Mouse (Mus musculus): ENCODE data around the gene Cd180. TPM values are rescaled to one million over a fixed set of nuclear protein-coding genes. Genes with fewer than 3 reads are reported as not detected.

The Cd180 gene
- polyA plus RNA-seq, 1 experiment from 2014 or later: 0.61 TPM

DNA sequence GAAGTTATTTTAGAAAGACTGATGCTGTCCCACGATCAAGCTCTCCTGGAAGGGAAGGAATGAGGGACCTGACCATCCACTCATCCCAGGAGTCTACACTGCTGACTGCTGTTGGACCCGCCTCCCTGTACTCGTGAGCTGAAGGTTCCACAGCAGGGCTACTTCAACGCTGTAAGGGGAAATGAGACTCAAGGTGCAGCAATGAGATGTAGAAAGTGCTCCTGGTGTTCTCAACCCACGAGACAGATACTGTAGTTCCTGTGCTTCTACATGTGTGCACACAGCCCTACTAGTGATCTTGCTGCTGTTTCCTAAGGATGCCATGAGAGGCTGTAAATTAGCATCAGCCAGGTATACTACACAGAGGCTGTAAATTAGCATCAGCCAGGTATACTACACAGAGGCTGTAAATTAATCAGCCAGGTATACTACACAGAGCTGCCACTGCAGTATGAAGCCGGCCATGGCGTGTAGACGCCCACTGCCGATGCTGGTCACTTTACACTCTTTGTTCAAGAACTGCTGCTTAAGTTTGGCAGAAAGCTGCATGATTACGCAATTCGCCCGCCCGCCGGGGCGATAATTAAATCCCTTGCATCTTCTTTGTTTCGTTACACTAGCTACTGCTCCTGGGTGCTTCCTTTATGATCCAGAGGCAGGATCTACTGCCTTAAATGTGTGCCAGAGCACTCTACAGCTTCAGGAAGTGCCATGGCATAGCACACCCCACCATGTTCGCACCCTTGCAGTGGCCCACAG lies 53.6 kb downstream of the Cd180 start:
- ATAC-seq (ENCODE audit: borderline replicate concordance, extremely low read depth, low FRiP score, low TSS enrichment): no peak
- H3K36me3 ChIP-seq: peaks cover 39% of the 10 kb centered on the region
- no peaks in the 10 kb centered on the region for H3K27me3 ChIP-seq
- no peaks in the 10 kb centered on the region for H3K9me3 ChIP-seq
- 75% methylated on average over 17 of the region's 17 CpGs for WGBS
- no peak overlapping the region for H3K9ac ChIP-seq
- H3K4me3 ChIP-seq: no peak overlapping the region
- no peak overlapping the region for H3K4me2 ChIP-seq
- no peak overlapping the region for H3K27ac ChIP-seq
- H3K4me1 ChIP-seq: no peaks in the 10 kb centered on the region

DNA sequence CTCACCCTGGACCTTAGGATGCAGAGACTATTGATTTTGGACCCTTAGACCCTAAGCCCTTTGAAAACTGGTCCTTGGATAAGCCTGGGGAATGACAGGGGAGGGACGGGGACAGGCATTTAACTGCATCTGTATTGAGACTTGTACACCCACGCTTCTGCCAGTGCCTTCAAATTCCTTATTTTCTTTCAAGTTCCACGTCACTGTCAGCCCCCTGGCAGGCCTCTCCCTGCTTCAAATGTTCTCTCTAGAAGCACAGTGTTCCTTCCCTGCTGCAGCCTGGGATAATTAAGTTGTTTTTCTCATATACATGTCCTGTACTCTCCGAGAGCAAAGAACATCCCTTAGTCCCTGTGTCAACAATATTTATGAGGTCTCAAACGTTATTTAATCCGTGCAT lies 55.8 kb downstream of the Cd180 start:
- WGBS: 68% methylated on average over 6 of the region's 6 CpGs

DNA sequence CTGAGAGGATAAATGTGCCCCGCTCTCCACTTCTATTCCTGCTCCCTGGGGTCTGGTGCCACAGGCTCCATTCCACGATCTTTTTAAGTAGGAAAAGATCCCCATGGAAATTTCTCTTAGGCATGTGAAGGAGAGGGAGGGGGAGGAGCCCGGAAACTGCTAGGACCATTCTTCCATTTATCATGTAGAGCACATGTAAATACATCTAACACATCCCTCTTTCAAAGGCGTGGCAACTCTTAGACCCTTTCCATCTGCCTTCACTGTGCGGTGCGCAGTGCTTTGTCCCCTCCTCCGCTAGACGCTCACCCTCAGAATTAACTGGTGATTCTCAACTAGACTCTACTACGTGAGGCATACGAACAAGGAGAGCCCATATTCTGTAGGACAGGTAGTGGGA lies 56.5 kb downstream of the Cd180 start:
- no peak overlapping the region for H3K27ac ChIP-seq
- H3K9me3 ChIP-seq: no peaks in the 10 kb centered on the region
- H3K4me3 ChIP-seq: no peak overlapping the region
- no peaks in the 10 kb centered on the region for H3K27me3 ChIP-seq
- no peaks in the 10 kb centered on the region for H3K4me1 ChIP-seq
- no peak overlapping the region for H3K9ac ChIP-seq
- ATAC-seq (ENCODE audit: borderline replicate concordance, extremely low read depth, low FRiP score, low TSS enrichment): no peak
- 78% methylated on average over 10 of the region's 10 CpGs for WGBS
- H3K4me2 ChIP-seq: no peak overlapping the region
- peaks cover 35% of the 10 kb centered on the region for H3K36me3 ChIP-seq

More for the DNA sequence above, 55.8 kb downstream of the Cd180 start:
- no peaks in the 10 kb centered on the region for H3K27me3 ChIP-seq
- ATAC-seq (ENCODE audit: borderline replicate concordance, extremely low read depth, low FRiP score, low TSS enrichment): no peak
- H3K4me1 ChIP-seq: no peaks in the 10 kb centered on the region
- H3K4me2 ChIP-seq: no peak overlapping the region
- H3K4me3 ChIP-seq: no peak overlapping the region
- H3K27ac ChIP-seq: no peak overlapping the region
- no peaks in the 10 kb centered on the region for H3K9me3 ChIP-seq
- H3K9ac ChIP-seq: no peak overlapping the region
- H3K36me3 ChIP-seq: peaks cover 35% of the 10 kb centered on the region

DNA sequence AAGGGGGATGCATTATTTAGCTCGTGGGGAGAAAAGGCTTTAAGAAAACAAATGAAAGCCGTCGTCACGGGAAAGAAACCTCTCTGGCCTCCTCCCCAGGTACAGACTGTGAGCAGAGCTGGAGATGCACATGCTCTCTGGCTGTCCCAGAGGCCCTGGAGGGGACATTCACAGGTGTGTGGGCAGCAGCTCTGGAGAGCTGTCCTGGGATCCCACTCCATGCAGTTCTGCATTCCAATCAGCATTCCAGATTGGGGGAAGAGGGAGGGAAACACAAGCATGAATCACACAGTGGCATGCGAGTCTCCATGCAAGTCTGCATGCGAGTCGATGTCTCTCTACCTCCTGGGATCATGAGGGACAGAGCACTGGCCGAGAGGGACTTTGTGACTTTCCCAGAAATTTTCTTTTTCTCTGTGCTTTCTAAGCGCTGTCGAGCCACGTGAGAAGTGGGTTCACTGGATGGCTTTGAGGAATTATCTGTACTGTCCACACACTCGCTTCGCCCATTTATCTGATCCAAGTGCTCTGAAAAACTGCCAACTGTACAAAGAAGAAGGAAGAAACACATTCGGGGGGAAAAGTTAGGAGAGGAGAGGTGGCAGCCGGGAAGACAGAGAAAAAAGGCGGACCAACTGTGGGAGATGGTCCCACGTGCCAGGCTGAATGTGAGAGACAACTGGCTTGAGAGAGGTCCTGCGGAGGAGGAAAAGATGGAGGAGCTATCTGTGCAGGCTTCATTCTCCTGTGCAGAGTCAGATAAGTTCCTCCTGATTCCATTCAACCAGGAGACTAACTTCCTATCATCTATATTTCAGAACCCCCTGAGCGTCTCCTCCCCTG lies 60.6 kb downstream of the Cd180 start:
- H3K4me1 ChIP-seq: no peaks in the 10 kb centered on the region
- 0 out of 2 replicates have a peak, but pooled peaks have one; percentile 23 for ATAC-seq (ENCODE audit: borderline replicate concordance, extremely low read depth, low FRiP score, low TSS enrichment)
- no peaks in the 10 kb centered on the region for H3K9me3 ChIP-seq
- H3K27me3 ChIP-seq: no peaks in the 10 kb centered on the region
- no peak overlapping the region for H3K4me3 ChIP-seq
- no peak overlapping the region for H3K4me2 ChIP-seq
- no peak overlapping the region for H3K27ac ChIP-seq
- 57% methylated on average over 19 of the region's 19 CpGs for WGBS
- no peak overlapping the region for H3K9ac ChIP-seq
- H3K36me3 ChIP-seq: peaks cover 35% of the 10 kb centered on the region

DNA sequence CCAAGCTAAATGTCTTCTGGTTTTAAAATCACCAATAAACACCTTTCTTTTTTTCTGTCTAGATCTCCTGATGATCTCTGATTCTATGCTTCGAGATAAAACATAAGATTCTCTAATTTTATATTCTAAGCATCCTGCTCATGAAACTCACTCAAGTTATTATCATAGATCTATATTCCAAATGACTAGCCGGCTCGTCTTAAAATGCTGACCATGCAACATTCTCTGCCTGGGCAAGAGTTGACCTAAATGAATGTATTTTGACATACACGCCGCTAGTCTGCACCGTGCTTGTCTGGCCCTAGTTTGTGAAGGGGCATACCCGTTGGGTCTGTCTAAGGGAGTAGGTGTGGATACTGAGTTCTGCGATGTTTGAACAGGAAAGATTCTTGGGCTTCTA lies 61.8 kb downstream of the Cd180 start:
- Histone ChIP-seq H3K27ac (no peak overlapping the region), H3K9ac (no peak overlapping the region), H3K4me1 (no peaks in the 10 kb centered on the region), H3K4me2 (no peak overlapping the region), H3K4me3 (no peak overlapping the region), H3K9me3 (no peaks in the 10 kb centered on the region), H3K36me3 (peaks cover 32% of the 10 kb centered on the region), H3K27me3 (no peaks in the 10 kb centered on the region)
- WGBS: 92% methylated on average over 8 of the region's 8 CpGs
- ATAC-seq (ENCODE audit: borderline replicate concordance, extremely low read depth, low FRiP score, low TSS enrichment): no peak

DNA sequence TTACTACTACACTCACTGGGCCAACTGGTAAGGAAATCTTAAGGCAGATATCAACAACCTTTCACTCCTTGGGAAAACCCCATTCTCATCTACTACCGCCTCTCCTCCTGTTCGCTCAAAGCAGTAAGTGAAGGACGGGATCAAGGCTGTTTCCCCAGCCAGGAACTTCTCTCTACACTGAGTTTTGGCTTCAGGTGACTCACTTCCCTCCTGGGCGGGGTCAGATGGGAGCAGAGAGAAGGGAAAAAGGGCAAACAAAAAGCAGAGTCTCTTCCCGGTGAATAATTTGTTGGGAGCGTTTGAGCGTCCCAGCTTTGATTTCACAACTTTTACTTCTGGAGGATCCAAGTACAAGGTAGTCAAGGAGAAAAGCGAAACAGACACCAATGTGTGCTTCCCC lies 62.7 kb downstream of the Cd180 start:
- Histone ChIP-seq H3K9me3 (no peaks in the 10 kb centered on the region), H3K4me3 (no peak overlapping the region), H3K4me2 (no peak overlapping the region), H3K9ac (no peak overlapping the region), H3K27ac (no peak overlapping the region), H3K27me3 (no peaks in the 10 kb centered on the region), H3K36me3 (peaks cover 30% of the 10 kb centered on the region), H3K4me1 (no peaks in the 10 kb centered on the region)
- WGBS: 82% methylated on average over 8 of the region's 8 CpGs
- no peak for ATAC-seq (ENCODE audit: borderline replicate concordance, extremely low read depth, low FRiP score, low TSS enrichment)

DNA sequence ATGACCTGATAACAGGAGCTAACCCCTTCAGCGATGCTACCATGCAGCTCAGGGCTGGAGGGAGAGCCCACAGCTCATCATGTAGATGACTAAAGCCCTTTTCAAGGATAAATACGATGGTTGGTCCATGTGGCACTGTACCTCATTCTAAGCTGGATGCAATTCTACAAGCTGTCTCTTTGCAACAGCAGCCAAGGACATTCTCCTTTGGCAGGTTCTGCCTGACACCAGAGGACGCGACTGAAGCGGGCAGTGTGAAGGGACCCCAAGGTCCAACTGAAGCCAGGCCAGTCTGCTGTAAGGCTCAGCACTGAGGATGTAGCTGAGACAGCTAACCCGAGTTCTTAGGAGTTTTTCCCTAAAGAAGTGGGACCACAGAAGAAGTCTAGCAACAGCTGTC lies 64.7 kb downstream of the Cd180 start:
- Histone ChIP-seq H3K27ac (no peak overlapping the region), H3K36me3 (peaks cover 25% of the 10 kb centered on the region), H3K9ac (no peak overlapping the region), H3K4me3 (no peak overlapping the region), H3K4me1 (no peaks in the 10 kb centered on the region), H3K27me3 (no peaks in the 10 kb centered on the region), H3K9me3 (no peaks in the 10 kb centered on the region), H3K4me2 (no peak overlapping the region)
- no peak for ATAC-seq (ENCODE audit: borderline replicate concordance, extremely low read depth, low FRiP score, low TSS enrichment)
- 88% methylated on average over 6 of the region's 6 CpGs for WGBS

DNA sequence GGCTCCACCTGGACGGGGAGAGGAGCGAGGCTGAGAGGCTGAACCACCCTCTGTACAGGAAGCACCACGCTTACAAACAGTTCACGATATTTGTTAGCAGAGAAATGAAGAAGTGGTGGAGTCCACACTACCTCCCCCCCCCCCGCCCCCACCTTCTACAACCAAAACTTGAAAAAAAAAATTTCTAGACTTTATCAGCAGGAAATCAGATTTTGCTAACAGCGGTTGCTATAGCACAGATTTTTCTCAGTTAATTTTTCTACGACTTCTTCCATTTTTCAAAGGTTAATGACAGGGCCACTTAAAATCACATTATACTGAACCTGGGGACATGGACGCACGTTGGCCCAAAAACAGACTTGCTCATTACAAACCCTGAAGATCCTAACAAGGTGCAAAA lies 68.1 kb downstream of the Cd180 start:
- Histone ChIP-seq H3K4me1 (no peaks in the 10 kb centered on the region), H3K4me2 (no peak overlapping the region), H3K9ac (no peak overlapping the region), H3K4me3 (no peak overlapping the region), H3K9me3 (no peaks in the 10 kb centered on the region), H3K27ac (no peak overlapping the region), H3K27me3 (no peaks in the 10 kb centered on the region), H3K36me3 (peaks cover 36% of the 10 kb centered on the region)
- 67% methylated on average over 9 of the region's 9 CpGs for WGBS
- ATAC-seq (ENCODE audit: borderline replicate concordance, extremely low read depth, low FRiP score, low TSS enrichment): no peak

DNA sequence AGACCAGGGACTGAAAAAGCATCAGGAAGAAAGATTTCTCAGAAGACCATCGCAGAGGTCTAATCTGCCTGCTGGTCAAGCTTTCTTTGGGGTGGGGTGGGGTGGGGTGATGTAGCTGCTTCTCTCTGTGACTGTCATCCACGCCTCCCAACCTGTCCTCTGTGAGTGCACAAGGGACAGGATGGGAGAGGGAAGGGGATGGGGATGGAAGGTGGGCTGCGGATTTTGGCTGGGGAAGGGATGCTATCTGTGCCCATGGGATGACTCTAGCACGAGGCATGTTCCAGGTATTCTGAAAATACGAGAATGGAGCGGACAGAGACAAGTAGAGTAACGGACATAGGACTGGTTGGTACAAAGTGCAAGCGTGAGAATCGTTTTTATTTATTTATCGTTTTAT lies 68.8 kb downstream of the Cd180 start:
- 87% methylated on average over 10 of the region's 10 CpGs for whole genome bisulfite sequencing
- no peaks in the 10 kb centered on the region for H3K27me3 ChIP-seq
- H3K4me3 ChIP-seq: no peak overlapping the region
- no peak overlapping the region for H3K9ac ChIP-seq
- peaks cover 41% of the 10 kb centered on the region for H3K36me3 ChIP-seq
- no peak overlapping the region for H3K27ac ChIP-seq
- H3K9me3 ChIP-seq: no peaks in the 10 kb centered on the region
- H3K4me1 ChIP-seq: no peaks in the 10 kb centered on the region
- no peak overlapping the region for H3K4me2 ChIP-seq
- no peak for ATAC-seq (ENCODE audit: borderline replicate concordance, extremely low read depth, low FRiP score, low TSS enrichment)

DNA sequence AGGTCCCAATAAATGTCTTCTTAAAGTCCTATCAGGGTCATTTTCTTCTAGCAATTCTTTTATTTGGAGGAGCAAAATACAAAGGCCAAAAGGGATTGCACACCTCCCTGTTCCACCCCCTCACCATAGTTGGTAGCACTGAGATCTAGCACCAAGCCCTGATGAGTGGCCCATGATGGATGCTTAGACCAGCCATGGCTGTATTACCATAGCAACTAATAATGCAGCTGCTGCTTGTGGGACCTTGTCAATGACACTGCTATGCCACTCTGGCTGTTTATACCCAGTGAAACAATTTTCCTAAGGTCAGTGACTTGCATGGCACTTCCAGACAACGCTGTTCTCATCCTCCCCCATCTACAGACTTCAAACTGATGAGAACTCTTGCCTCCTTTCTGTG lies 70.9 kb downstream of the Cd180 start:
- no peak overlapping the region for H3K9ac ChIP-seq
- no peak overlapping the region for H3K4me2 ChIP-seq
- no peaks in the 10 kb centered on the region for H3K4me1 ChIP-seq
- no peak overlapping the region for H3K4me3 ChIP-seq
- H3K27me3 ChIP-seq: no peaks in the 10 kb centered on the region
- peaks cover 28% of the 10 kb centered on the region; the same call in 1 of the 2 replicates for H3K36me3 ChIP-seq
- no peak overlapping the region for H3K27ac ChIP-seq
- no peak for ATAC-seq (ENCODE audit: borderline replicate concordance, extremely low read depth, low FRiP score, low TSS enrichment)
- WGBS: 71% methylated on average over 1 of the region's 1 CpGs
- H3K9me3 ChIP-seq: no peaks in the 10 kb centered on the region

DNA sequence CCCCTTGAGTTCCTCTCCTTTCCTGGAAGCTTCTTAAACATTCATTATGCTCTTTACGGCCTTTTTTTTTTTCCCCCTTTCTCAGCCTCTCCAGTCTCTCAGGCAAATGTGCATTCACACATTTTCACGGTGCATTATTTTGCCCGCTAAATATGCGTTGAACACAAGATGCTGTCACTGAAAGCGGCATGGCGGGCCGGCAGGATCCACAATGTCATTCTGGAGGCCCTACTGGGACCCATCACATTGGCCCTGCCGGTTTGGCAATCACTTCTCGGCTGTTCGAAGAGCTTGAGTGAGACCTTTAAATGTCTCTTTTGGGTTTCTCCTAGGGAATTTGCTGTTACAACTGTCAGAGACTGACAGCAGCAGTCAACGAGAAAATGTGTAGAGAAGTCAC lies 71.9 kb downstream of the Cd180 start:
- Histone ChIP-seq H3K27ac (no peak overlapping the region), H3K27me3 (no peaks in the 10 kb centered on the region), H3K9me3 (no peaks in the 10 kb centered on the region), H3K9ac (no peak overlapping the region), H3K36me3 (peaks cover 29% of the 10 kb centered on the region; the same call in 1 of the 2 replicates), H3K4me1 (no peaks in the 10 kb centered on the region), H3K4me2 (no peak overlapping the region), H3K4me3 (no peak overlapping the region)
- 85% methylated on average over 11 of the region's 11 CpGs for WGBS
- ATAC-seq (ENCODE audit: borderline replicate concordance, extremely low read depth, low FRiP score, low TSS enrichment): no peak

DNA sequence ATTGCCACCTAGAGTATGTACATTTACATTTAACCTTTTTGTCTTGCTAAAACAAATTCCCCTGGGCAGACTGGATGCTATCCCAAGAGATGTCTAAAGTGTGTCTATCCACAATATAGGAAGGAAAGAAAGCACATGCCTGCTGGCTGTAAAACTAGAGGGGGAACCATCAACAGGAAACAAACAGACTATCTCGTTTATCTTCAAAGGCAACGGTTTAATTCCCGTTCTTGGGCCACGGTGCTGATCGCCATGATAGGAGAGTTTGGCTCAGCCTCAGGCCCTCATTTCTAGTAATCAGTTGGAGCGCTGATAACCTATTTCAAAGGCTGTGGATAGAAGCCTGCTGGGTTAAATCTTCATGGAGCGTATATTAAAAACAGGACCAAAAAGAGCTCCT lies 73.8 kb downstream of the Cd180 start:
- H3K4me1 ChIP-seq: 0 out of 2 replicates have a peak, but pooled peaks cover 4% of the 10 kb centered on the region
- no peaks in the 10 kb centered on the region for H3K27me3 ChIP-seq
- no peak overlapping the region for H3K27ac ChIP-seq
- no peak overlapping the region for H3K4me2 ChIP-seq
- H3K9ac ChIP-seq: no peak overlapping the region
- no peak overlapping the region for H3K4me3 ChIP-seq
- WGBS: 73% methylated on average over 7 of the region's 7 CpGs
- ATAC-seq (ENCODE audit: borderline replicate concordance, extremely low read depth, low FRiP score, low TSS enrichment): no peak
- no peaks in the 10 kb centered on the region for H3K9me3 ChIP-seq
- H3K36me3 ChIP-seq: peaks cover 24% of the 10 kb centered on the region; the same call in 1 of the 2 replicates

Measured in lung, embryonic 15.5 days (tissue).